Mouse (Mus musculus) megakaryocyte progenitor cell, adult 5-6 weeks (primary cell): ENCODE results near the gene Ephb4. TPM values are rescaled to one million over a fixed set of nuclear protein-coding genes. Genes with fewer than 3 reads are reported as not detected.

Experiments
- ATAC-seq: replicated peaks from 2 replicates; pipeline ENCODE4 v1.8.0; 2016; ENCODE audit warnings: mild to moderate bottlenecking, moderate TSS enrichment, inconsistent platforms; ENCODE audit not compliant: poor library complexity
- total RNA-seq, 2 experiments: library from RNA; stranded (forward) in 1 of 2; stranded (reverse) in 1 of 2; fragments of 157-497, 149-512 nt in 1 of 2; fragments of 200-1000 nt in 1 of 2; gene quantifications; 2 replicates each; pipeline versions ENCODE4 v1.2.3 to v1.2.4; 2015 to 2017

Ephb4 gene
- total RNA-seq, 2 experiments from 2014 or later = 0.05 TPM; not detected in 1

GRCm38 (mm10) chr5:137358382-137358781 is 8.5 kb downstream of the Ephb4 start:
- ATAC-seq = no peak

GRCm38 (mm10) chr5:137369665-137370064 is 19.8 kb downstream of the Ephb4 start:
- no peak for ATAC-seq

DNA sequence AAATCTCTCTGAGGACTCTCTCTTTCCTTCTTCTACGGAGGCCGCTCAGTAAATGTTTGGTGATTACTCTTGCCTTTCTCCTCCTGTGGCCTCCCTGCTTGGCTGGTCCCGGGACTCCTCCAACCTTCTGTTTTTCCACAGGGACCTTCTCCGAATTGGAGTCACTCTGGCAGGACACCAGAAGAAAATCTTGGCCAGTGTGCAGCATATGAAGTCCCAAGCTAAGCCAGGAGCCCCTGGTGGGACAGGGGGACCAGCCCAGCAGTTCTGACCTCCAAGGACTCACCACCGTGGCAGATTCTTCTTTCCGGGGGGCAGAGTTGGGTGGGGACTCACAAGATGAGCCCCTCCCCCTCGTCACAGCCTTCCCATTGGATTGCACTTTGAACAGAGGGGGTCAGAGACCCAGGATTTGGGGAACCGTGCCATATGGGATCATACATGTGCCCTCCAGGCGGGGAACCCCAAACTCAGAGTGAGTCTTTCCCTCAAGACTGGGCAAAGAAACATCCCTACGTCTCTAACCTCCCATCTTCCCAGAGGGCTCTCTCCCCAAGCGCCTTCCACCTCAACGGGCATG is 23.6 kb downstream of the Ephb4 start:
- ATAC-seq = no peak

DNA sequence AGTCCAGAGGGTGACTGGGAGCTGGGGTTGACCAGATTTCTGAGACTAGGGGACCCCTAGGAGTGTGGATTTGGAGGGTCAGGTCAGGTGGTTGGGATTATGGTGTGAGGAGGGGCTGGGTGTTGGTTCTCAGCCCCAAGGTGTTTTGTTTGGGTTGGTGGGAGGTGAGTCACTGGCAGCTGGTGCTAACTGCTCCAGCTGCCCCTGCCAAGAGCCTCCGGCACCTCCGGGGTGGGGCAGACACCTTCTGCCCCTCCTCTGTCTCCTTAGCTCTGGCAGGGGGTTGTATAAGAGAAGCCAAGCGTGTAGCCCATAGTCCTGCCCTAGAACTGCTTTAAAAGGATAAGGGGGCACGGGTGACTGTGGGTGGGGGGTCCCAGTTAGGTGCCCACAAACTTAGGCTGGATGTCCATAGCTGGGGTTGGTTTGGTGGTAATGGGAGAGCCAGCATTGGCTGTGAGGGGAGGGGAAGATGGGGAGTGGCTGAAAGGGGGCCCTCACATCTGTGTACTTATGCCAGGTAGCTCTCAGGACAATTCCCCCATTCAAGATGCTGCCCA is 24.7 kb downstream of the Ephb4 start:
- ATAC-seq = no peak

DNA sequence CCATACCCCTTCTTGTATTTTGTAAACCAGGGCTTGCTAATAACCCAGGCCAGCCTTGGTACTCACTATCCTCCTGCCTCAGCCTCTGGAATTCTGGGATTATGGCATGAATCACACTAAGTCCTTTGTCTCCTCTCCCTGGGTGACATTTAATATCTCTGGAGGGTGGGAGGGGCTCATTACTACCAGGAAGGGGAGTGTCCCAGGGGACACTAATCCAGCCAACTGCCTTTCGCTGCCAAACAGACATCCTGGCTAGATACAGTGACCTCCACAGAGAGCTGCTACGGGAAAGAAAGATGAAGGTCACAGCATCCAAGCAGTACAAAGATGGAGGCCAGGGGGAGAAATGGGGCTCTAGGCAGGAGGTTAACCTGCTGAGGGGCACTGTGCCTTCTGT is 25.7 kb downstream of the Ephb4 start:
- no peak for ATAC-seq

DNA sequence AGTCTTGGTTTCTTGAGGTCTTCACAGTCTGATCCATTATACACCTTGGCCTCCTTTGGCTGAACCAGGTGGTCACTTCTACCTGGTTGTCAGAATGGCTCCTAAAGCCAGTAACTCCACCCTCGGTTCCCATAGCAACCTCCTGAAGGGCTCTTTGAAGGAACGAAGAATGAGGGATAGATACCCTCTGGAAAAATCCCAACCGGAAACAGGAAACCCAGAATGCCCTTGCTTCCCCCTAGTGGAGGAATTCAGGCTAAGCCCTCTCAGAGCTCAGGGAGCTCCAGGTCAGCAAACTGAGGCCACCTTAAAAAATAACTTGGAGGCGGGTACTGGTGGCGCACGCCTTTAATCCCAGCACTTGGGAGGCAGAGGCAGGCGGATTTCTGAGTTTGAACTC is 26.3 kb downstream of the Ephb4 start:
- ATAC-seq = no peak

- ATAC-seq = no peak
Observed at GRCm38 (mm10) chr5:137376722-137377121, 26.8 kb downstream of the Ephb4 start.

DNA sequence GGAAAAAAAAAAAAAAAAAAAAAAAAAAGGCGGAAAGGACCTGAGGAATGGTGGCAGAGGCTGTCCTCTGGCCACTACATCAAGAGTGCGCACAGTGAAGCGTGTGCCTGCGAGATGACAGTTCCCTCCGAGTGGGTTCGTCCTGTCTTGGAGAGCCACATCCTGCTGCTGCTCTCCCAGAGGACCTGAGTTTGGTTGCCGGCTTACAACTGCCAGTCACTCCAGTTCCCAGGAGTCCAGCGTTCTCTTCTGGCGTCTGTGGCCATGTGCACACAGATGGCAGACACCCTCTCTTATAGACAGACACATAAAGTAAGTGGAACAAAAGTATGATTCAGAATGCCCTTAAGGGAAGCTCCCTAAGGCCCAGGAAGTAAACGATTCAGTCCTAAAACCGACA is 27.3 kb downstream of the Ephb4 start:
- no peak for ATAC-seq

DNA sequence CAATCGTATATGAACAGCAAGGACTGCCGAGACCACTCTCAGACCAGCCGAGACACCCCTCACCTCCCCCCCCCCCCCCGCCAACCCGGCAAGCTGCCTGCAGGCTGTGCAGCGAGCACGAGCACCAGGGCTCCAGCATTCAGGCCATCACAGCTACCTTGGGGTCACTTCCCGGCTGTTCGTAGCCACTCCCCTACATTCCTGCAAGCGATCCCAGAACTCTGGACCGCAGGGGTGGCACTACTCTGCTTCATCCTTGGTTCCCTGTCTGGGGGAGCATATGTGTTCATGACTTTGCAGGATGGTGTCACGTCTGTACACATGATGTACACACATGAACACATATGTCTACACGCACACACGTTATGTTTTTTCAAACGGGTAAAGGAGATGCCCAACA is 27.7 kb downstream of the Ephb4 start:
- ATAC-seq = no peak

DNA sequence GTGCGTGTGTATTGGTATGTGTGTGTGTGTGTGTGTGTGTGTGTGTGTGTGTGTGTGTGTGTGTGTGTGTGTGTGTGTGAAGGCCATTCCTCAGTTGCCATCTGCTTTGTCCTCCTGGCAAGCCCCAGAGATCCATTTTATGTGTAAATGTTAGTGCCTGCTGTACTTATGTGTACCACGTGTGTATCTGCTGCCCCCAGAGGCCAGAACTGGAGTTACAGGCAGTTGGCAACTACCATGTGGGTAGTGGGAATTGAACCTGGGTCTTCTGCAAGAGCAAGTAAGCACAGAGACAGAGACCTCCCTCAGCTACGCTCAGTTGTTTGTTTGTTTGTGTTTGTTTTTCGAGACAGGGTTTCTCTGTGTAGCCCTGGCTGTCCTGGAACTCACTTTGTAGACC is 31.2 kb downstream of the Ephb4 start:
- ATAC-seq = peak; percentile 86

GRCm38 (mm10) chr5:137383441-137383840 is 33.5 kb downstream of the Ephb4 start:
- ATAC-seq = no peak

- no peak for ATAC-seq
Observed at GRCm38 (mm10) chr5:137386712-137387111, 36.8 kb downstream of the Ephb4 start.

DNA sequence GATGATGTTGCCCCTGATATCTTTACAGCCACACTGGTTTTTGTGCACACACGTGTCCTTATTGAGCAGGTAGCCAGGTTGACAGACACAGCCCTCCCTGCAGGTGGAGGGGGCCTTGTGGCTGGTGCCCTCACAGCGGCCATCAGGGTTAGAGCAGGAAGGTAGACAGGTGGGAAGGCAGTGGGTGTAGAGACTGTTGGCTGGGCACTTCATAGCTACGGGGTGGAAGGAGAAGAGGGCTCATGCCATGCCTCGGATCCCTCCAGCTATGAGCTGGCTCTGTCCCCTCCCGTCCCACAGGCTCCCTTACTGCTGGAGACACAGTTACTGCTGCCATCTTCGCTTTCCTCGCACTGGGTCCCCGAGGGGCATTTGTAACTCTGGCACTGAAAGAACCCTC is 41.7 kb downstream of the Ephb4 start:
- no peak for ATAC-seq

GRCm38 (mm10) chr5:137394456-137394855 is 44.5 kb downstream of the Ephb4 start:
- ATAC-seq = no peak

- no peak for ATAC-seq
Observed at GRCm38 (mm10) chr5:137404081-137404480, 54.2 kb downstream of the Ephb4 start.

DNA sequence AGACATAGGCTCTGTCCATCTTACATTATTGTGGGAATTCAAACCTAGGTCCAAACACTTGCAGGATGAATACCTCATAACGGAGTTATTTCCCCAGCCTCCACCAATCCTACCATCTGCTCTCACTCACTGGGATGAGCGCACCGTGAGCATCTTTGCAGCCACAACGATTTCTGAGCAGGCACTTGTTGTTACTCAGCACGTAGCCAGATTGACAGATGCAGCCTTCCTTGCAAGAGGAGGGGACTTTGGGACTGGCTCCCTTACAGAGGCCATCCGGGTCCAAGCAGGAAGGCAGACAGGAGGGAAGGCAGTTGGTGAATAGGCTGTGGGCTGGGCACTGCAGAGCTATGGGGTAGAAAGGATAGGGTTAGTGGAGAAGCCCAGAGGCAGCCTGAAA is 59.5 kb downstream of the Ephb4 start:
- no peak for ATAC-seq

- ATAC-seq = no peak
Observed at GRCm38 (mm10) chr5:137410066-137410465, 60.2 kb downstream of the Ephb4 start.

GRCm38 (mm10) chr5:137410549-137410948 is 60.6 kb downstream of the Ephb4 start:
- no peak for ATAC-seq

DNA sequence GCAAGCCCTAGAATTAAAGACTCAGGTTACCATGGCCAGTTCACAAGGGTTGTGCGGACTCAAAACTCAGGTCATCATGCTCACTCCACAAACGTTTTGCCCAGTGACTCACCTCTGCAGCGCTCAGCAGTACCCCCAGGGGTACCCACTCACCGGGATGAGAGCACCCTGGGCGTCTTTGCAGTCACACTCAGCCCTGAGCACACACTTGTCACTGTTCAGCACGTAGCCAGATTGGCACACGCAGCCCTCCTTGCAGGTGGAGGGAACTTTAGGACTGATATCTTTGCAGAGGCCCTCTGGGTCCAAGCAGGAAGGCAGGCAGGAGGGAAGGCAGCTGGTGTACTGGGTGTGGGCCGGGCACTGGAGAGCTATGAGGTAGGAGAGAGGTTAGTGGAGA is 61.3 kb downstream of the Ephb4 start:
- no peak for ATAC-seq

DNA sequence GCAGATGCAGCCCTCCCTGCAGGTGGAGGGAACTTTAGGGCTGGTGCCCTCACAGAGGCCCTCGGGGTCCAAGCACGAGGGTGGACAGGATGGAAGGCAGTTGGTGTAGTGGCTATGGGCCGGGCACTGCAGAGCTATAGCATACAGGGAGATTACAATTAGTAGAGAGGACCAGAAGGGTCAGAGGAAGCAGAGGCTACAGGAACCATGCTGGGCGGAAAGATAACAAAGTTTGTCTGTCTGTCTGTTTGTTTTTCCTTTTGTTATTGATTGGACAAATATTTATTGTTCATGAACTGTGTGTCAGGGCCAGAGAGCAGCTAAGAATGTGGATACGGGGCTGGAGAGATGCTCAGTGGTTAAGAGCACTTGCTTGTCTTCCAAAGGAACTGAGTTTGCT is 64.3 kb downstream of the Ephb4 start:
- no peak for ATAC-seq

DNA sequence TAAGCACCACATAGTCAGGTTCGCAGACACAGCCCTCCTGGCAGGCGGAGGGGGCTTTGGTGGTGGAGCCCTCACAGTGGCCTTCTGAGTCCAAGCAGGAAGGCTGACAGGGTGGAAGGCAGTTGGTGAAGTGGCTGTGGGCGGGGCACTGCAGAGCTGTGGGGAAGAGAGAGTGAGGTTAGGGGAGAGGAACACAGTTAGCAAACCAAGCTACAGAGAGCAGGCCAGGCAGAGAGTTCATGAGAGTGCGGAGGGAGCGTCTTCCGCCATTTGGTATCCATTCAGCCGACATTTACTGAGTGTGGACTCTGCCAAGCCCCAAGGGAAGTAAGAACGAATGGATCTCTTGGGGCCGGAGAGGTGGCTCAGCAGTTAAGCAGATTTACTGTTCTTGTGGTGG is 69.2 kb downstream of the Ephb4 start:
- ATAC-seq = peak; percentile 93

DNA sequence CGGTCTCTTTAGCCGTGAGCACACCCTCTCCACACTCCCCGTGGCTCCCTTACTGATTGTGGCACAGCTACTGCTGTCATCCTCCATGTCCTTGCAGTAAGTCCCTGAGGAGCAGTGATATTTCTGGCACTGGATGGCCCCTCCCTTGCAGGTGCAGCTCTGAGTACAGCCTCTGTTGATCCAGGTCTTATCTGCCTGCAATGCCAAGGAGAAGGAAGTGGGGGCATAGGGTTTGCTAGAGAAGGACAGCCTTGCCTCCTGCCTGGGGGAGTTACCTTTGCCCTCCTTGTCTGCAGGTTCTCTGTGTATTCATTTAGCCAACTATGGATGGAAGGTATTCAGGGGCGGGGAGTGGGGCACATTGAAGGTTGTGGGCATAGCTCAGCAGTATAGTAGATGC is 69.9 kb downstream of the Ephb4 start:
- no peak for ATAC-seq

DNA sequence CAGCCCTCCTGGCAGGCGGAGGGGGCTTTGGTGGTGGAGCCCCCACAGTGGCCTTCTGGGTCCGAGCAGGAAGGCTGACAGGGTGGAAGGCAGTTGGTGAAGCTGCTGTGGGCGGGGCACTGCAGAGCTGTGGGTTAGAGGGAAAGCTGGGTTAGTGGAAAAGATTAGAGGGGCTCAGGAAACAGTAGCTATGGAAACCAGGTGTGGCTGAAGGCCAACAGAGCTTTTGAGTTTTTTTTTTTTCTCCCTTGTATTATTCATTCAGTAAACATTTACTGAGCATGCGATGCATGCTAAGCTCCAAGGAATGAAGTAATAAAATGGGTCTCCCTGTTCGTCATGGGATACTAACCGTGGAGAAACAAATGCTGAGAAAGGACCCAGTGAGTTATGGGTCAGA is 75.7 kb downstream of the Ephb4 start:
- ATAC-seq = peak; percentile 55
